Mouse (Mus musculus): ENCODE data around the gene Map1lc3b. TPM values are rescaled to one million over a fixed set of nuclear protein-coding genes. Genes with fewer than 3 reads are reported as not detected.

Gene Map1lc3b
- polyA plus RNA-seq, 1 experiment = 52.4 TPM

- Histone ChIP-seq H3K4me3 (ENCODE audit: extremely low read depth, insufficient read depth, insufficient read length) (no peak overlapping the region), H3K36me3 (ENCODE audit: control insufficient read depth, insufficient read depth, low read length) (no peaks in the 10 kb centered on the region), H3K4me1 (ENCODE audit: control insufficient read depth, insufficient read depth, insufficient read length) (no peaks in the 10 kb centered on the region), H3K27ac (ENCODE audit: insufficient read depth, low read length) (no peak overlapping the region), H3K27me3 (ENCODE audit: control insufficient read depth, insufficient read depth, low read length) (no peaks in the 10 kb centered on the region)
- TF ChIP-seq CTCF (IDR thresholded peaks at IDR 0.05; ENCODE audit: extremely low read depth, insufficient read depth, insufficient read length, insufficient replicate concordance) = no peak
- TF ChIP-seq POLR2A (IDR thresholded peaks at IDR 0.05; ENCODE audit: low read depth, low read length) = no peak
- no peak for DNase-seq (ENCODE audit: low read depth in 1 of 2, low spot score in 2 of 2)
- 84% methylated on average over 17 of the region's 17 CpGs for WGBS
These were observed 19.4 kb upstream of the Map1lc3b start for GRCm38 (mm10) chr8:121570801-121571200.

- TF ChIP-seq POLR2A (IDR thresholded peaks at IDR 0.05; ENCODE audit: low read depth, low read length) (no peak), CTCF (IDR thresholded peaks at IDR 0.05; ENCODE audit: extremely low read depth, insufficient read depth, insufficient read length, insufficient replicate concordance) (no peak)
- no peak for DNase-seq (ENCODE audit: low read depth in 1 of 2, low spot score in 2 of 2)
- Histone ChIP-seq H3K4me3 (ENCODE audit: extremely low read depth, insufficient read depth, insufficient read length) (no peak overlapping the region), H3K27me3 (ENCODE audit: control insufficient read depth, insufficient read depth, low read length) (no peaks in the 10 kb centered on the region), H3K27ac (ENCODE audit: insufficient read depth, low read length) (no peak overlapping the region), H3K36me3 (ENCODE audit: control insufficient read depth, insufficient read depth, low read length) (no peaks in the 10 kb centered on the region), H3K4me1 (ENCODE audit: control insufficient read depth, insufficient read depth, insufficient read length) (peaks cover 4% of the 10 kb centered on the region; the same call in 1 of the 2 replicates)
- WGBS = 93% methylated on average over 7 of the region's 7 CpGs
These were observed 18.0 kb upstream of the Map1lc3b start for GRCm38 (mm10) chr8:121572121-121572520.

- DNase-seq (ENCODE audit: low read depth in 1 of 2, low spot score in 2 of 2) = no peak
These were observed 16.9 kb upstream of the Map1lc3b start for GRCm38 (mm10) chr8:121573275-121573674.

GRCm38 (mm10) chr8:121575661-121576060, 14.5 kb upstream of the Map1lc3b start:
- H3K4me3 ChIP-seq (ENCODE audit: extremely low read depth, insufficient read depth, insufficient read length) = no peak overlapping the region
- WGBS = 59% methylated on average over 3 of the region's 3 CpGs
- no peaks in the 10 kb centered on the region for H3K27me3 ChIP-seq (ENCODE audit: control insufficient read depth, insufficient read depth, low read length)
- H3K36me3 ChIP-seq (ENCODE audit: control insufficient read depth, insufficient read depth, low read length) = no peaks in the 10 kb centered on the region
- H3K27ac ChIP-seq (ENCODE audit: insufficient read depth, low read length) = no peak overlapping the region
- TF ChIP-seq POLR2A (IDR thresholded peaks at IDR 0.05; ENCODE audit: low read depth, low read length) = no peak
- no peak for TF ChIP-seq CTCF (IDR thresholded peaks at IDR 0.05; ENCODE audit: extremely low read depth, insufficient read depth, insufficient read length, insufficient replicate concordance)
- DNase-seq (ENCODE audit: low read depth in 1 of 2, low spot score in 2 of 2) = no peak
- H3K4me1 ChIP-seq (ENCODE audit: control insufficient read depth, insufficient read depth, insufficient read length) = peaks cover 10% of the 10 kb centered on the region; the same call in 1 of the 2 replicates

More at GRCm38 (mm10) chr8:121573275-121573674, 16.9 kb upstream of the Map1lc3b start:
- peaks cover 10% of the 10 kb centered on the region; the same call in 1 of the 2 replicates for H3K4me1 ChIP-seq (ENCODE audit: control insufficient read depth, insufficient read depth, insufficient read length)
- no peak overlapping the region for H3K4me3 ChIP-seq (ENCODE audit: extremely low read depth, insufficient read depth, insufficient read length)
- TF ChIP-seq POLR2A (IDR thresholded peaks at IDR 0.05; ENCODE audit: low read depth, low read length) (no peak), CTCF (IDR thresholded peaks at IDR 0.05; ENCODE audit: extremely low read depth, insufficient read depth, insufficient read length, insufficient replicate concordance) (no peak)
- no peak overlapping the region for H3K27ac ChIP-seq (ENCODE audit: insufficient read depth, low read length)
- H3K27me3 ChIP-seq (ENCODE audit: control insufficient read depth, insufficient read depth, low read length) = no peaks in the 10 kb centered on the region
- no peaks in the 10 kb centered on the region for H3K36me3 ChIP-seq (ENCODE audit: control insufficient read depth, insufficient read depth, low read length)
- 71% methylated on average over 3 of the region's 3 CpGs for WGBS

GRCm38 (mm10) chr8:121577751-121578675, 12.1 kb upstream of the Map1lc3b start:
- H3K27ac ChIP-seq (ENCODE audit: insufficient read depth, low read length) = peak overlapping the region; percentile 31; the same call in 1 of the 2 replicates
- peak overlapping the region; percentile 75 for H3K4me3 ChIP-seq (ENCODE audit: extremely low read depth, insufficient read depth, insufficient read length)
- WGBS = 2% methylated on average over 43 of the region's 44 CpGs
- DNase-seq (ENCODE audit: low read depth in 1 of 2, low spot score in 2 of 2) = no peak
- H3K4me1 ChIP-seq (ENCODE audit: control insufficient read depth, insufficient read depth, insufficient read length) = peaks cover 10% of the 10 kb centered on the region; the same call in 1 of the 2 replicates
- no peak for TF ChIP-seq POLR2A (IDR thresholded peaks at IDR 0.05; ENCODE audit: low read depth, low read length)
- TF ChIP-seq CTCF (IDR thresholded peaks at IDR 0.05; ENCODE audit: extremely low read depth, insufficient read depth, insufficient read length, insufficient replicate concordance) = no peak
- H3K27me3 ChIP-seq (ENCODE audit: control insufficient read depth, insufficient read depth, low read length) = no peaks in the 10 kb centered on the region
- no peaks in the 10 kb centered on the region for H3K36me3 ChIP-seq (ENCODE audit: control insufficient read depth, insufficient read depth, low read length)

GRCm38 (mm10) chr8:121578676-121579451, 11.3 kb upstream of the Map1lc3b start, which contains the start of gene Fbxo31:
Gene Fbxo31, minus strand, starts transcription at chr8:121578806.
- TF ChIP-seq POLR2A (IDR thresholded peaks at IDR 0.05; ENCODE audit: low read depth, low read length) (peak; percentile 51), CTCF (IDR thresholded peaks at IDR 0.05; ENCODE audit: extremely low read depth, insufficient read depth, insufficient read length, insufficient replicate concordance) (no peak)
- Histone ChIP-seq H3K4me1 (ENCODE audit: control insufficient read depth, insufficient read depth, insufficient read length) (peaks cover 10% of the 10 kb centered on the region; the same call in 1 of the 2 replicates), H3K27me3 (ENCODE audit: control insufficient read depth, insufficient read depth, low read length) (no peaks in the 10 kb centered on the region), H3K27ac (ENCODE audit: insufficient read depth, low read length) (peak within 1 kb of the TSS; percentile 39), H3K4me3 (ENCODE audit: extremely low read depth, insufficient read depth, insufficient read length) (peak within 1 kb of the TSS; percentile 75), H3K36me3 (ENCODE audit: control insufficient read depth, insufficient read depth, low read length) (no peaks in the 10 kb centered on the region)
- peak; percentile 83 to 92 for DNase-seq (ENCODE audit: low read depth in 1 of 2, low spot score in 2 of 2)
- WGBS = 3% methylated on average over 58 of the region's 63 CpGs
